Mouse (Mus musculus) stomach, embryonic 16.5 days (tissue): Measurements from ENCODE around the gene Alg14. TPM values are rescaled to one million over a fixed set of nuclear protein-coding genes. Genes with fewer than 3 reads are reported as not detected.

Source experiments
- ATAC-seq: fragments of 200-750 bp; cut with Nextera tagmentation; 2 replicates; pipeline ENCODE4 v1.8.0; 2017; ENCODE audit warnings: moderate number of reproducible peaks, moderate TSS enrichment; ENCODE audit not compliant: insufficient read depth, low FRiP score
- H3K27ac ChIP-seq: fragments of 300-500 bp; sonication (generic); 2 replicates; pipeline ENCODE4 v1.5.1; 2014; ENCODE audit warnings: low read length
- H3K27me3 ChIP-seq: fragments of 300-500 bp; sonication (generic); 2 replicates; pipeline ENCODE4 v1.6.1; 2014; ENCODE audit warnings: low read length, control low read depth, mixed read lengths; ENCODE audit not compliant: control insufficient read depth, insufficient read depth
- H3K36me3 ChIP-seq: fragments of 300-500 bp; sonication (generic); 2 replicates; pipeline ENCODE4 v1.6.1; 2014; ENCODE audit warnings: low read length; ENCODE audit not compliant: control insufficient read depth, insufficient read depth
- H3K4me1 ChIP-seq: fragments of 300-500 bp; sonication (generic); 2 replicates; pipeline ENCODE4 v1.6.1; 2014; ENCODE audit warnings: low read length, control low read depth, mixed read lengths; ENCODE audit not compliant: control insufficient read depth, insufficient read depth
- H3K4me2 ChIP-seq: fragments of 300-500 bp; sonication (generic); 2 replicates; pipeline ENCODE4 v1.6.1; 2014; ENCODE audit warnings: low read depth, low read length, mixed read lengths
- H3K4me3 ChIP-seq: fragments of 300-500 bp; sonication (generic); replicated peaks from 2 replicates; pipeline ENCODE4 v1.5.1; 2014; ENCODE audit warnings: mild to moderate bottlenecking, low read length
- H3K9ac ChIP-seq: fragments of 300-500 bp; sonication (generic); 2 replicates; pipeline ENCODE4 v1.6.1; 2014; ENCODE audit warnings: low read length
- H3K9me3 ChIP-seq: fragments of 300-500 bp; sonication (generic); replicated peaks from 2 replicates; pipeline ENCODE4 v1.6.1; 2016; ENCODE audit warnings: low read length, control low read depth; ENCODE audit not compliant: control insufficient read depth
- WGBS: fragments of 180-500 bp; shearing (Covaris S2); extraction: QIAGEN DNeasy Blood & Tissue Kit; methylation state at CpG from one replicate; pipeline ENCODE4 v1.1.7; 2014; 5-methylcytosine and 5-hydroxymethylcytosine counted together
- polyA plus RNA-seq: library from polyadenylated mRNA; unstranded; fragments of >200 nt; fragmentation: Nextera tagmentation; extraction: Ambion mirVana; gene quantifications from 2 replicates; pipeline ENCODE4 v1.2.1, GENCODE M21; 2015

The Alg14 gene
- polyA plus RNA-seq, 1 experiment from 2014 or later: 45.8 TPM

- ATAC-seq: peak; percentile 61; the same call in 1 of the 2 replicates
- H3K27me3 ChIP-seq: no peaks in the 10 kb centered on the region
- peak overlapping the region; percentile 33; the same call in 1 of the 2 replicates for H3K4me2 ChIP-seq
- H3K4me3 ChIP-seq: no peak overlapping the region
- peaks cover 11% of the 10 kb centered on the region; the same call in 1 of the 2 replicates for H3K4me1 ChIP-seq
- H3K36me3 ChIP-seq: no peaks in the 10 kb centered on the region
- H3K9me3 ChIP-seq: no peaks in the 10 kb centered on the region
- H3K27ac ChIP-seq: peak overlapping the region; percentile 79
- 36% methylated on average over 7 of the region's 7 CpGs for WGBS
- H3K9ac ChIP-seq: no peak overlapping the region
Observed at GRCm38 (mm10) chr3:121390724-121391123, 99.2 kb downstream of the Alg14 start.

GRCm38 (mm10) chr3:121395588-121396295, 104.2 kb downstream of the Alg14 start:
- Histone ChIP-seq H3K4me2 (no peak overlapping the region), H3K27ac (no peak overlapping the region; the same call in 1 of the 2 replicates), H3K36me3 (no peaks in the 10 kb centered on the region), H3K4me3 (no peak overlapping the region), H3K9me3 (no peaks in the 10 kb centered on the region), H3K4me1 (peaks cover 5% of the 10 kb centered on the region), H3K27me3 (no peaks in the 10 kb centered on the region), H3K9ac (no peak overlapping the region)
- ATAC-seq: peak; percentile 73
- 62% methylated on average over 16 of the region's 16 CpGs for WGBS

GRCm38 (mm10) chr3:121396561-121396960, 105.0 kb downstream of the Alg14 start:
- Histone ChIP-seq H3K9ac (no peak overlapping the region), H3K4me3 (no peak overlapping the region), H3K27ac (peak overlapping the region; percentile 75), H3K4me1 (peaks cover 3% of the 10 kb centered on the region; the same call in 1 of the 2 replicates), H3K36me3 (no peaks in the 10 kb centered on the region), H3K27me3 (no peaks in the 10 kb centered on the region), H3K4me2 (no peak overlapping the region), H3K9me3 (no peaks in the 10 kb centered on the region)
- WGBS: 61% methylated on average over 7 of the region's 7 CpGs
- ATAC-seq: no peak

- 64% methylated on average over 6 of the region's 6 CpGs for WGBS
- Histone ChIP-seq H3K27ac (peak overlapping the region; percentile 75), H3K27me3 (no peaks in the 10 kb centered on the region), H3K9me3 (no peaks in the 10 kb centered on the region), H3K9ac (no peak overlapping the region), H3K4me2 (no peak overlapping the region), H3K4me3 (no peak overlapping the region), H3K4me1 (peaks cover 3% of the 10 kb centered on the region; the same call in 1 of the 2 replicates), H3K36me3 (no peaks in the 10 kb centered on the region)
- ATAC-seq: peak; percentile 65; the same call in 1 of the 2 replicates
Observed at GRCm38 (mm10) chr3:121397007-121397406, 105.4 kb downstream of the Alg14 start.

DNA sequence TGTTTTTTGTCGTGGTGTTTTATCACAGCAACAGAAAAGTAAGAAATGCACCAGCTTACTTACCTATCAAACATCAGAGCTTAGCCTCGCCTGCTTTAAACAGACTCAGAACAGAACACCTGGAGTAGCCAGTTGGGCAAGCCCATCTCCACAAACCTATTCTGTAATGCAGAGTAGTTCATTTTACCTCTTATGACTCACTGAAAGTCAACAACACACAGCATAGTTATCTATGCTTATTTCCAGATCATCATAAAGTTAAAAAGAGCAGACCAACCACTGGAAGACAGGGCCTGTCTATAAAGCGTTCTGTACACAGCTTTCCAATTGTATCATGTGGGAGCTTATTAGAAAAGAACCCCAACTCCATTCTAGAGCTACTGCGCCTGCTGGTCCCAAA, 109.8 kb downstream of the Alg14 start:
- no peak overlapping the region for H3K4me2 ChIP-seq
- H3K9me3 ChIP-seq: no peaks in the 10 kb centered on the region
- H3K27ac ChIP-seq: no peak overlapping the region
- no peaks in the 10 kb centered on the region for H3K27me3 ChIP-seq
- no peak overlapping the region for H3K9ac ChIP-seq
- no peak for ATAC-seq
- no peaks in the 10 kb centered on the region for H3K36me3 ChIP-seq
- no peaks in the 10 kb centered on the region for H3K4me1 ChIP-seq
- WGBS: 54% methylated on average over 4 of the region's 4 CpGs
- H3K4me3 ChIP-seq: no peak overlapping the region

DNA sequence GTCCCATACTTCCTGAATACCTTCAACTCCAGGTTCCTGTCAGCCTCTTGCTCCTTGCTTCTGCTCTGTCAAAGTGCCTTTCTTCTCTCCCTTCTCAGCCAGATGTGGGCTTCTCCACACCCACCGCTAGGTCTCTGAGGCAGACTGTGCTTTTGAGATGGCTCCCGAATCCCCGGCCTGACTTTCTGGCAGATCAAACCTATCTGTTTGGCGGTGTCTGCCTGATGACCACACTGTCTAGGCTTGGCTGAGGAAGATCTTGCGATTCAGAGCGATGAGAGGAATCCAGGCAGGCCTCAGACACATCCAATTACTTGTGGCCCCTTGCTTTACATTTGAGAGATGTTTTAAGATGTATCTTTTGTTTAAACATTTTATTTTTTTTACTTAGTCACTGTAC, 110.5 kb downstream of the Alg14 start:
- 83% methylated on average over 6 of the region's 6 CpGs for WGBS
- Histone ChIP-seq H3K9ac (no peak overlapping the region), H3K4me3 (no peak overlapping the region), H3K27ac (no peak overlapping the region), H3K4me1 (no peaks in the 10 kb centered on the region), H3K4me2 (no peak overlapping the region), H3K36me3 (no peaks in the 10 kb centered on the region), H3K27me3 (no peaks in the 10 kb centered on the region), H3K9me3 (no peaks in the 10 kb centered on the region)
- ATAC-seq: no peak

DNA sequence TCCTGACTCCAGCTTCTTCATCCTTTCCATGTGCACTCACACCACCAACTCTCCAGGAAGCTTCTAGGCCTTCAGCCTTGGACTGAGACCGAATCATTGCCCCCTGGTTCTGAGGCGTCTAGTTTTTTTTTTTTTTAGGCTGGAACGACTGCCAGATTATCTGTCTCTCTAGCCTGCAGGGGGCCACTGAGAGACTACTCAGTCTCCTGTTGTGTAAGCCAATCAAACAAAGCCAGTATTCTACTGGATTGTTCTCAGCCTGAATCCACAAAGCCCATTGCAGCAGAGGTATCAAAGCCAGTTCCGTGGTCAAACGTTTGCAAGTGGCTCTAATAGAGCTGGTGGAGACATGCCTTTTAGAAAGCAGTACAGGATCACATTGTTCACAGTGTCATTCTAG, 111.9 kb downstream of the Alg14 start:
- ATAC-seq: no peak
- no peak overlapping the region for H3K27ac ChIP-seq
- no peak overlapping the region for H3K4me2 ChIP-seq
- H3K9ac ChIP-seq: no peak overlapping the region
- 59% methylated on average over 5 of the region's 5 CpGs for WGBS
- H3K9me3 ChIP-seq: no peaks in the 10 kb centered on the region
- H3K27me3 ChIP-seq: no peaks in the 10 kb centered on the region
- H3K4me3 ChIP-seq: no peak overlapping the region
- no peaks in the 10 kb centered on the region for H3K36me3 ChIP-seq
- H3K4me1 ChIP-seq: peaks cover 6% of the 10 kb centered on the region; the same call in 1 of the 2 replicates

DNA sequence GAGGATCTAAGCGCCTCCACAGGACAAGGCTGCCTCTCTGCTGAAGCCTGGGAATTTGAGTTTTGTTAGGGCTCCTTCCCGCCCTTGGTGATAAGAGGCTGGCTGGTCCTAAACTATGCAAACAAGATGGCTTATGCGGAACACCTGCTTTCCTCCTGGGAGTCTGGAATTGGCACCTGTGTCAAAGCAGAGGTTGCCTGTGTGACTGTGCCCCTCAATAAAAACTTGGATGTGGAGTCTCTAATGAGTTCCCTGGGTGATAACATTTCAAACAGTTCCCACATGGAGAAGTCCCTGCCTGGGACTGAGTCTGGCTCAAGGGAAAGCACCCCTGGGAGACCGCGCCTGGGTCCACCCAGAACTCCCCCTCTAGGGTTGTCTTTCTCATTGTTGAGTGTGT, 113.5 kb downstream of the Alg14 start:
- Histone ChIP-seq H3K4me2 (no peak overlapping the region), H3K4me3 (no peak overlapping the region), H3K9ac (no peak overlapping the region), H3K4me1 (peaks cover 6% of the 10 kb centered on the region; the same call in 1 of the 2 replicates), H3K9me3 (no peaks in the 10 kb centered on the region), H3K27ac (no peak overlapping the region), H3K27me3 (no peaks in the 10 kb centered on the region), H3K36me3 (no peaks in the 10 kb centered on the region)
- ATAC-seq: no peak
- WGBS: 69% methylated on average over 5 of the region's 5 CpGs

GRCm38 (mm10) chr3:121407417-121407816, 115.8 kb downstream of the Alg14 start:
- Histone ChIP-seq H3K4me1 (peaks cover 6% of the 10 kb centered on the region; the same call in 1 of the 2 replicates), H3K9me3 (no peaks in the 10 kb centered on the region), H3K36me3 (no peaks in the 10 kb centered on the region), H3K27ac (no peak overlapping the region), H3K27me3 (no peaks in the 10 kb centered on the region), H3K9ac (no peak overlapping the region), H3K4me2 (no peak overlapping the region), H3K4me3 (no peak overlapping the region)
- ATAC-seq: no peak
- 53% methylated on average over 9 of the region's 9 CpGs for WGBS
